Mouse (Mus musculus) erythroblast, adult 5-6 weeks (primary cell): ENCODE data around the gene Olfr370. TPM values are rescaled to one million over a fixed set of nuclear protein-coding genes. Genes with fewer than 3 reads are reported as not detected.
A peak's percentile ranks its signal among the peaks of the same experiment; 100 is the strongest.

ENCODE experiments used
- ATAC-seq: replicated peaks from 2 replicates; pipeline ENCODE4 v1.8.0; 2016; ENCODE audit warnings: moderate number of reproducible peaks, mild to moderate bottlenecking, moderate TSS enrichment, inconsistent platforms; ENCODE audit not compliant: poor library complexity, low FRiP score, severe bottlenecking
- total RNA-seq, 2 experiments: library from RNA; stranded (forward) in 1 of 2; stranded (reverse) in 1 of 2; fragments of 150-400 nt in 1 of 2; fragments of 200-764, 138-1000 nt in 1 of 2; gene quantifications; 2 replicates each; pipeline versions ENCODE4 v1.2.3 to v1.2.4; 2015 to 2017; ENCODE audit warnings: low replicate concordance in 2 of 2

Olfr370 gene
- total RNA-seq, 2 experiments from 2014 or later, result not detected

DNA sequence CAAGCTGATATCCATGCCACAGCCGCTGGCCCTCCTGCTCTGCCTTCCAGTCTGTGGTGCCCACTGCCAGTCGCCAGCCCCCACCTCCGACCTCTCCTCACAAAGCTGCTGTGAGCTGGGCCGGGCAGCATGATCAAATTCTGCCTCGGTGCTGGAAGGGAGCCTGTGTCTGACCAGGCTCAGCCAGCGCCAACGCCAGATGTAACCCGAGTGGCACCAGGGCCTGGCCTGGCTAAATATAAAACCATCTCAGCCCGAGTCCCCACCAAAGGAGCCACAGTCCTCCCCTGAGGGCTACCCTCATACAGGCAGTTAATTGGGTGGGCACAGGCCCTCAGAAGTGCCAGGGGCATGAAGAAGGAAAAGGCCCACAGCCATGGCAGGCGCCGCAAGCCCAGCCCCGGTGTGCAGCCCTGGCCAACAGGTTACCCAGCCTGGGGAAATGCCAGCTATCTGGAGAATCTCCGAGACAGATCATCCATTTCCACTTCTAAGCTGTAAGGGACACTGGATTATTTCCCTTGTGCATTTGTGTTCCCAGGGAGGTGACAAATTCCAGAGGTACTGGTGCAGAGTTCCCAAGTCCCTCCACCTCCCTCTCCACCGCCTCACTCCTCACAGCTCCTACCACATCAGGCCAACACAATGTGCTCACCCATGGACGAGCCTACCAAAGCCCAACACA lies 39.2 kb downstream of the Olfr370 start:
- ATAC-seq, result no peak

DNA sequence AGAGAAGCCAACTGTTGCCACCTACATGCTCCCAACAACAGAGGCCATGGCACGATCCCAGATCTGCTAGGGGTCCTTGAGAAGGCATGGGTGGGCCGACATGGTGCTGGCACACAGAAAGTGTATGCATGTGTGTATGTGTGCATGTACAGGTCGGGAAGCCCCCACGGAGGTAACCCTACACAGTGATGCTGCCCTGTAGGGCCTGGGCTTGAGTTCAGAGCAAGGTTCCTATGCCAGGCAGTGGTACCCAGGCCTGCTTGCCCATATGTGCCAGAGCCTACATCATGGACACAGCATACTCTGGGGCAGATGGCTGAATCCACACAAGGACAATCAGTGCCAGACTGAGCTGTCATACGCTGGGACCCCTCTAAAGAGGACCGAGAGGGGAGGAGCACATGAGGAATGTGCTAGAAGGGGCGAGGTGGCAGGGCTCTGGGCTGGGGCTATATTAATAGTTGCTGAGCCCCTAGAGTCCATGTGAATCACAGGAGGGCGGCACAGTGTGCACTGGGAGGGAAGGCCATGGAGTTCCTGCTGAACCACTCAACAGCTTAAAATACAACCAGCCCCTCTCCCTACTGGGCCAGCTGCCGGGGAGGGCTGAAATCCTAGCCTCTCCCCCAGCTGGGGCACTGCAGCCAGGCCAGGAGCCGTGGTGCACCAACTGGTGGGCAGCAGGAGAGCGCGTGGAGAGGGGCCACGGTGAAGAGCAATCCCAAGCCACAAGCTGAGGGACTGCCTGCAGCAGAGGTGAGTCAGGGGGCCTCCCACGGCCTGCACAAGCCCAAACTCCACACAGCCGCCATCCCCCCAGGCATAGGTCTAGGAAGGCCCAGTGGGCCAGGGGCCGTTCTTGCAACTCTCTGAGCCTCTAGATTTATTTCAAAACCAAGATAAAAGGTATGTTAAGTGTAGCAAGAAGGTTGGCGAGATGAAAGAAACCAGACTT lies 40.3 kb downstream of the Olfr370 start:
- no peak for ATAC-seq

DNA sequence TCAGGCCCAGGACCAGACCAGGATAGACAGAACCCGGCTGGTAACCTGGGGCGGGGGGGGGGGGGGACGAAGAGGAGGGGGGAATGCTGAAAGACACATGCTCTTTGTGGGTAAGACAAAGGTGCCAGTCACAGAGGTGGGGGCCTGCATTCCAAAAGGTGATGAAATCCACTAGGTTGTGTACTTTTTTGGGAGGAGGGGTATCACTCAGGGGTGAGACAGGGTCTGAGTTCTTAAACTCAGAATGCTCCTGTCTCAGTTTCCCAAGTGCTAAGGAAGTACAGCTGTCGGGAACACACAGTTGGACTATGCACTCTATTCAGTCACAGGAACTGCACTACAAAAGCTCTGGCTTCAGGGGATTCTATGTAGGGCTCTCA lies 40.9 kb downstream of the Olfr370 start:
- no peak for ATAC-seq

DNA sequence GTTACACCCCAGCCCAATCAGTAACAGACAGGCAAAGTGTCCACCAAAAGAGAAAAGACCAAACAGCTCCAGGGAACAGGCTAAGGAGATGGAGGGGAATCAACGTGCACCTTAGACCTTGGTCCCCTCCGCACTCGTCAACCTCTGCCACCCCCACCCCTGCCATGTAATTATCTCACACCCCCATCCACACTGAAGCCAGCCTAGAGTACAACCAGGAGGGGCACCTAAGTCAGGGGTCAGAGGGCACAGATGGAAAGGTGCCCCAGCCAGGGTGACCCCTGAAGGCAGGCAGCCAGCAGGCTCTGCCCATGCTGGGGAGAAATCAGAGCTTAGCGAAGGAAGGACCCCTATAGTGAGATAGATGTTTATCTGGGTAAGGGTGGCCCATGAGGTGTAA lies 41.3 kb downstream of the Olfr370 start:
- no peak for ATAC-seq

DNA sequence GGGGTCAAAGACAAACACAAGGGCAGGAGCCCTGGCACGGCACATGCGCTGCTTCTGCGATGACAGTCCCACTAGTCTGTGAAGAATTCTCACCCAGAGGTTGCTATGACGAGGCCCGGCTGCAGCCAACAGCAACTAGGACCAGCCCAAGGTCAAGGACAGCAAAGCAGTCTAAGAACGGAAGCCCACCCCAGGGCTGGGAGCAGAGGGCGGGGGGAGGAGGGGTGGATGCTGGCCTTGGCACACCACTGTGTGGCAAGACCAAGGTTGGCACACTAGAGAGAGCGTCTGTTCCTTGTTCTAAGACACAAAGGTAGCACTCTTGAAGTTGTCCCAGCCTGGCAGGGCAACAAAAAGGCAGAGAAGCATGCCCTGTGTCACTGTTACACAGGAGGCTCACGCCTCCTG lies 41.8 kb downstream of the Olfr370 start:
- no peak for ATAC-seq

DNA sequence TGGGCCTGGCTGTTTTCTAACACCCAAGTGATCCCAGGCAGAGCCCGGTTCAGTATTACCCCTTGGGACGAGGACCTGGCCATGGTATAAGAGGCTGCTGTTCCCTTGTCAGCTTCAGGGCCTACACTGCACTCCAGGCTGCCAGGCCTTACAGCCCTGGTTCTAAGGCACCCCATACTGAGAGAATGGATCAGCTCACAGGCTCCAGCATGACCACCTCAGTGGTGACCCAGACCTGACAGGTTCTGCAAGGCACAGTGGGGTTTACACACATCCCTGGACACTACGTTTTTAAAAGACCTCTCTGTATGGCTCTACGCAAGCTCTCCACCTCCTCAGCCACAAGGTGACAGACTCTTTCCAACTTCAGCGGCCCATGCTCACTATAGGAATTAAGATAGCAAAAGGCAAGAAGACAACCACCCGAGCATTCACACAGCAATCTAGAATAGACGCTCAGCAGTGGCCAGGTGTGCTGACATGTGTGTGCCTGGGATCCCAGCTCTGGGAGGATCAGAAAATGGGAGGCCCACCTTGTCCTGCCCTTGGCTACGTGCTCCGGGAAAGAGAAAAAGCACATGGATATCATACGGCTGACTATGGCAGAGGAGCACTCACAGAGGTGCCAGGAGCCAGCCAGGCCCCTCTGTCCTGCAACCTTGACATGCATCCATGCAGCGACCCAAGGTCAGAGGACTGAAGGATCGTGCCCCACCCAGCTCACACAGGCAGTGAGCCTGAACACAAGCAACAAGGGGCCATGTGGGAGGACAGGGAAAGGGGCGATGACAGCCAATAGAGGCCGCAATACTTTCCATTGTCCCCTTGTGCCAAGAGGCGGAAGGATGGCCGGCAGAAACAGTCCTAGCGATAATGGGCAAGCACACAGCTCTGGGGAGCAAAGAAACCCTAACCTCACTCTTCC lies 42.8 kb downstream of the Olfr370 start:
- ATAC-seq, result no peak

DNA sequence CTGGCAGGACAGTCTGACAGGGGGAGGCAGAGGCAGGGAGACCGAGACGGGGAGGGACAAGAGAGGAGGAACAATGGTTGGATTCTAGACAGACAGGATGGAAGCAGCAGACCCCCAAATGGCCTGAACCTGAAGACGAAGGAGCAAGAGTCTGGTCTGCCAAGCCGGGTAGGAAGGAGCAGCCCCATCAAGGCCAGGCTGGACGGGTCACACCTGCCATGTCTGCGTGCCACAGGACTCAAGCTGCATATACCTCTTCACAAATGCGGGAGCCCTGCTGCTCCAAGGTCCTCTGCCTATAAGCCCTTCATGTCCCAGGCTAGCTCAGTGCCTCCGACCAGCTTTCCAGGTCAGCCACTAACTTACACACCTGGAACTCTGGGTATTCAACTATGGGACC lies 44.1 kb downstream of the Olfr370 start:
- ATAC-seq, result no peak

DNA sequence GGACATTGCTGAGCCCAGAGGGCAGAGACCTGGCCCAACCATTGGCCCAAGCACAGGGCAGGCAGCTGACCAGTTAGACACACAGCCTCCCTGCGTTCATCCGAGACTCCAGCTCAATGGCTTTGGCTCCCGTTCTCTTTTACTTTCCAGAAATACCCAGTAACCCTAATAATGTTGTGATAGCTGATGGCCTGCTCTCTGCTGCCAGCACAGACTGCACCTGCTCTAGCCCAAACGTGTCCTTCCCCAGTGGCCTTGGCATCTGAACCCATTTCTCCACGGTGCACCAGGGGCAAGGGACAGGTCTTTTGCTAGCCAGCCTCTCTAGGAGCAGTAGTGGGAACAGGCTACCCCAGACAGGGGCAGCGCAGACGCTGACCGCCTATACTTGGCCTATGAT lies 45.2 kb downstream of the Olfr370 start:
- no peak for ATAC-seq

DNA sequence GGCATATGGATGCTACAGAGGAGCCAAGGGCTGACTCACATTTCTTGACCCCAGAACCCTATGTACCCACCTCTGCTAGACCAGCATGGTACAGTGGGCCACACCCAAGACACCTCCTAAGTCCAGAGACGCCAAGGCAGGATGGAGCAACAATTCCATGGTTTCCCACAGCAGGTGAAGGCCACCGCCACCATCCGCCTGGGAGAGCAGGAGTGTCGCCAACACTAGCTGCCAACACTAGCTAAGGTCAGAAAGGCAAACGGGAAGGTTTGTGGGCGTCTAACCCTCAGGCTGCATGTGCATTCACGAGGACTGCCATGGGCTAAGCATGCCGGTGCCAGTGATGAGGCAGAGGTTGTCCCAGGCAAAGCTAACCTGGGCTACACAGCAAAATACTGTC lies 46.6 kb downstream of the Olfr370 start:
- ATAC-seq, result no peak

DNA sequence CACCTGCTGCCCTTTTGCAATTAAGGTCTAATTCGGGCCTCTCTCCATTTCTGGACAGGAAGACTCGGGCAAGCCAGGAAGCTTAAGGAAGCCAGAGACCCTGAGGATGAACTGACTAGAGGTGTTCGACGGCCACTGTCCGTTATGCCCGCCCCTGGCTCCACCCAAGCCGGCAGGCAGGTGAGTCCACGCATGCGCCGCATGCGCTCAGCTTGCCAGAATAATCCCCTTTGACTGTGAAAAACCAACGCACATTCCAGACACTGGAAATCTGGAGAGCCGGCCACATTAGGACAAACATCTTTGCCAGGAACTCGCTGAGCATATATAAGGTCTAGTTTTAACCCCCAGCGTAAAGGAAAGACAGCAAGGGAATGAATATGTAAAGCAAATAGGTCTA lies 47.7 kb downstream of the Olfr370 start:
- ATAC-seq, result no peak

DNA sequence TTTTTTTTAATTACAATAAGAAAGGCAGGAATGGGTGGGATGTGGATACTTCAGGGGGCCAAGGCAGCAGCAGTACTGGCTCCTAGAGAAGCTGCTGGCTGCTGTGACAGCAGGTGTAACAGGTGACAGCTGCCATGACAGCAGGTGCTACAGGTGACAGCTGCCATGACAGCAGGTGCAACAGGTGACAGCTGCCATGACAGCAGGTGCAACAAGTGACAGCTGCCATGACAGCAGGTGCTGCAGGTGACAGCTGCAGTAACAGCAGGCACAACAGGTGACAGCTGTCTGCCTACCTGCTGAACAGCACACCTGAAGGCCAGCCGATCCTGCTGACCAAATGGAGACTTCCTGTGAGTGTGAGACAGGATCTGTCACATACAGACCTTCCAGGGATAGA lies 49.2 kb downstream of the Olfr370 start:
- no peak for ATAC-seq

DNA sequence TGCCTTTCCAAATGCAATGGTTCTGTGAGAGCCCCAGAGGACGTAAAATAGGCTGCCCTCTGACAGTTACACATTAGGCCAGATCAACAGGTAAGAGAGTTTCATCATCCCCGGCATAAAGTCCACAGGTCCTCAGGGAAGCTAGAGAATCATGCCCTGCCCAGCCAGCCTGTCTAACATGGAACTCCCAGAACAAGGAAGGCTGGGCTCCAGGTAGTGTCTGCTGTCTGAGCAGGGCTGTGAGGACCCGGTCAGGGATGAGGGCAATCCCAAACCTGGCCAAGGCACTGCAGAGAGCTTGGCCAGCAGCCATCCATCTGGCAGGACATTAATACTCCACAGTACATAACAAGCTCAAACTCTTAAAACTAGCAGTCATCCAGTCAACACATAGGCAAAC lies 49.8 kb downstream of the Olfr370 start:
- ATAC-seq, result no peak

DNA sequence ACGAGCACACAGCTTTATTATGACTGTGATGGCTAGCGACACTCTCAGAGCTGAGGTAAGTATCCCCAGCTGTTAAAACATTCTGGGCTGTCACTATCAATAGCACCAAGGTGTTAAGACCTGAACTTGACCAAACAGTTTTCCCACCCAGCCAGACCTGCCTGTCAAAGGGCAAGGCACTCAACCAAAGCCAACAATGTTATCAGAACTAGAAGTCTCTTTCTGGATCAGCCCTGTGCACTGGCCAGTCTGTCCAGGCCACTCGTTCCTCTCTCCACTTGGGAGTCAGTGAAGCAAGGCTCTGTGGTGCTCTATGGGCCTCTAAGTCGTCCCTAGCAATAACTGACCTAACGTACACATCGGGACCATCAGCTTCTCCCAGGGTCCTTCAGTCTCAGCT lies 52.1 kb downstream of the Olfr370 start:
- no peak for ATAC-seq

DNA sequence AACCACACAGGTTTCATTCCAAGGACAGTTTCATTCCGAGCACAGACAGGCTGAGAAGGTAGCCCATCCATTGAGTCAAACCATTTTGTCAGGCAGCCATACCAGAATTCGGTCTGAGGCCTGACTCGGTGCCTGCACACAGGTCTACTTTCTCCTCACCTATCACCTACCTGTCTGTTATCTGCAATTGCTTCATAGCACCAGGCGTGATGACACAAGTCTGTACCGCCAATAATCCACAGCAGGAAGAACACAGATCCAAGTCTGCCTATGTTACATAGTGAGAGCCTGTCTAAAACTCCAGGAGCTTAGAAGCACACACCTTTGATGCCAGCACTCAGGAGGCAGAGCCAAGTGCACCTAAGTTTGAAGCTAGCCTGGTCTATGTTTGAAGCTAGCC lies 53.3 kb downstream of the Olfr370 start:
- no peak for ATAC-seq

DNA sequence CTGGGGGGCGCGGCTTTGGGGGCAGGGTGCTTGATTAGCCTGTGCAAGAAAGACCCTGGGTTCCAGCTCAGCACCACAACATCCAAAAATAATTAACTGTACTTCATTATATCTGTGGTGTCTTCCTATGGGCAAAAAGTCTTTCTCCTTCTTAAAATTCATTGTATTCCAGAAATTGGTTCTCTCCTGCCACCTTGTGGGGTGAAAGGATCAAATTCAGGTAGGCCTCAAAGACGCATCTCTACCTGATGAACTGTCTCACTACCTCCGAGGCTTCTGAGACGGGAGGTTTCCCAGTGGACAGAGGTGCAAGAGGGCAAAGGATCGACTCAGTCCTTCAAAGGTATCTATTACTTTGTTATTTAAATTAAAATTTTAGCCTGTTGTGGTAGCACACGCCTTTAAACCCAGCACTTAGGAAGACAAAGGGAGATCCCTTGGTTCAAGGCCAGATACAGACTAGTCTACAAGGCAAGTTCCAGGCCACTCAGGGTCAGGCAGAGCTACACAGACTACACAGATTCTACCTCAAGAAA lies 55.0 kb downstream of the Olfr370 start:
- no peak for ATAC-seq

DNA sequence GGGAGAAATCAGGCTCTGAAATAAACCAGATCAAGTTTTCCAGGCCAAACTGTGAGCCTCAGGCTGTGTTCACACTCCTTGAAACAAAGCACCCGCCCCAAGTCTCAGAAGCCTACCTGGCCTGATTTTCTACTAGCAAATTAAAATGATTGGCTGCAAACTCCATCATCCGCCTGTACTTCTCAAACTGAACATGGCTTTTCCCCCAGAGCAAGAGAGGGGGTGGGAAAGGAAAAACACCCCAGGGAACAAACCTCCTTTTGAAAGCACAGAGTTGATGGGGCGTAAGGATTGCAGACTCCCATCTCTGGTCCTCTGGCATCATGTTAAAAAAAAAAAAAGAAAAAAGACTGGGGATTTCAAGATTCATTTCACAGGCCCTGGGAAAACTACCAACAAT lies 57.1 kb downstream of the Olfr370 start:
- no peak for ATAC-seq

DNA sequence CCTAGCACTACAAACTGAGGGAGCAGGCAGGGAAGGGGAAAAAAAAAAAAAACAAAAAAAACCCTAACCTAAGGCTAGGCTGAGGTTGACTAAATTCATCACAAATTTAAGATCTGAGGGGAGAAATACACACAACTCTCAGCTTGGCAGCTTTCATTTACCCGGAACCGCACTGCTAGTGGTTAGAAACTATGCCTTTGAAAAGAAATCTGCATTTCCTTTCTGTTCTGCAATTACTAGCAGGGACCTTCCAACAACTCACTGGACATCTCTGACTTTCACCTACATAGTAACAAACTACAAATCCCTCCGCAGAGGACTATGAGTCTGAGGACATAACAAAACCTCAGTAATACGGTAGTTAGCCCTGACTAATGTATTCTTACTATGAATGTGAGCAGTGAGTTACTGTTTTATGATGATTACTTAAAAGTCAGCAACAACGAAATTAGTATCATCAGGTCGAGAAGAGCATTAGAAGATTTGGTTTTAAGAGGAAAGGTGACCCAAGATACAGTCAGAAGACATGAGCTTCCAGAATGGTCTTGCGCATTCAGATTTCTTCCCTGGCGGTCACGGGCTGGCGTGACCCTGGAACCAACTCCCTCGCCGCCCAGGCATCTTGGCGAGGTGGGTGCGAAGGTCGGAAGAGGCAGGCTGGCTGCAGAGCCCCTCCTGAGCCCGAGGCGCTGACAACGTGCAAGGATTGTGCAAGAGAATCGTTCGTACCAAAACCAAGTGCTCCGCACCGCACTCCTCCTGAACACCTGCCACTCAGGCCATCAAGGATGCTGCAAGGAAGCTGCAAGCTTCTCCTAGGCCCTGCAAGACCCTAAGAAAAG lies 58.0 kb downstream of the Olfr370 start:
- ATAC-seq, result peak; percentile 4; the same call in 1 of the 2 replicates

DNA sequence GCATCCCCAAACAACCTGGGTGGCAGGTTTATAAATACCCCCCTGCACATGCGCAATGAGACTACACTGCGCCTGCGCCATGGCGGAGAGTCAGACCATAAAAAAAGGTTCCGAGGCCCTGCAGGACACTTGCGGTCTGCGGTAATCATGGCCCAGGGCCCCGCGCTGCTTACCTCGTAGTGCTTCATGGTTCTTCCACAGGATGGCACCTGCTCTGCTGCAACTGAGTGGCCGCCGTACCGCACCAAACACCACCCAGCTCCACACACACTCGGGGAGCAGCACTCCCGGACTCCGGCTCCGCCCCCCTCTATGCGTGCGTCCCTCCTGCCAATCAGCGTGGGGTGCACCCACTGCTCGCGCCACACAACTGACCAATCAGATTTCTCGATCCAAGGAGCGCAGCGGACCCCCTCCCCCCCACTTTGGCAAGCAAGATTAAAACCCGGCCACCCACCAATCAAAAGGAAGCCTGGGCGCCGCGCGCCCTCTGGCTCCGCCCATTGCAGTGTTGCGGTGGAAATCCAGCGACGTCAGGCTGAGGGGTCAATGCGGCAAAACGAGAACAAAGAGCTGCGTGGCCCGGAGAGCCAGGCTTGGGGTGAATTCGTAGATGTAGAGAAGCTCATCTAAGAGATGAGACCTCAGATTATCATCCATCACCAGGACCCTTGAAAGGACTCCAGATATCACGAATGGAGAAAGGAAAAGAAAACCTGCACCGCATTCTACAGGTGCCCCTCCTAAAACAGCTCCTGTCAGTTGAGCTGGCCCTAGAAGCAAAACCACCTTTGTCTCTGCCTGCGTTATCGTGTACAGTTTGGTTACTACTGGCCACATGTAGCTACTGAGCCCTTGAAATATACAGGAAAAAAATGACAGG lies 58.8 kb downstream of the Olfr370 start:
- ATAC-seq, result peak; percentile 92
